Mouse (Mus musculus): ENCODE data around the gene Snx27. TPM values are rescaled to one million over a fixed set of nuclear protein-coding genes. Genes with fewer than 3 reads are reported as not detected.
A peak's percentile ranks its signal among the peaks of the same experiment; 100 is the strongest.

Gene Snx27
- polyA plus RNA-seq, 1 experiment from 2014 or later, result 41.6 TPM

- ATAC-seq (replicated peaks; ENCODE audit: insufficient number of reproducible peaks, low FRiP score, low TSS enrichment, low read depth) (no peak), DNase-seq (ENCODE audit: low spot score) (no peak)
- Histone ChIP-seq H3K36me3 (replicated peaks; ENCODE audit: control insufficient read depth, insufficient read depth, low read depth, low read length) (no peaks in the 10 kb centered on the region), H3K4me1 (ENCODE audit: control insufficient read depth, insufficient read depth, low read length) (no peaks in the 10 kb centered on the region; the same call in 1 of the 2 replicates), H3K4me3 (ENCODE audit: low read depth, low read length) (no peak overlapping the region), H3K4me2 (ENCODE audit: low read depth, low read length) (no peak overlapping the region), H3K9me3 (replicated peaks; ENCODE audit: control insufficient read depth, low read length) (no peaks in the 10 kb centered on the region), H3K9ac (replicated peaks; ENCODE audit: low read length) (no peak overlapping the region), H3K27me3 (ENCODE audit: control insufficient read depth, insufficient read depth, low read length) (no peaks in the 10 kb centered on the region), H3K27ac (replicated peaks; ENCODE audit: low read depth, low read length) (no peak overlapping the region)
- 53% methylated on average over 10 of the region's 10 CpGs for WGBS
Measured at GRCm38 (mm10) chr3:94473115-94473505, 109.4 kb downstream of the Snx27 start.

GRCm38 (mm10) chr3:94472447-94473114, 109.9 kb downstream of the Snx27 start:
- ATAC-seq (replicated peaks; ENCODE audit: insufficient number of reproducible peaks, low FRiP score, low TSS enrichment, low read depth) (peak; percentile 70), DNase-seq (ENCODE audit: low spot score) (peak; percentile 79)
- Histone ChIP-seq H3K27ac (replicated peaks; ENCODE audit: low read depth, low read length) (no peak overlapping the region), H3K9me3 (replicated peaks; ENCODE audit: control insufficient read depth, low read length) (no peaks in the 10 kb centered on the region), H3K4me2 (ENCODE audit: low read depth, low read length) (peak overlapping the region; percentile 32), H3K4me3 (ENCODE audit: low read depth, low read length) (no peak overlapping the region), H3K27me3 (ENCODE audit: control insufficient read depth, insufficient read depth, low read length) (no peaks in the 10 kb centered on the region), H3K36me3 (replicated peaks; ENCODE audit: control insufficient read depth, insufficient read depth, low read depth, low read length) (no peaks in the 10 kb centered on the region), H3K9ac (replicated peaks; ENCODE audit: low read length) (no peak overlapping the region), H3K4me1 (ENCODE audit: control insufficient read depth, insufficient read depth, low read length) (no peaks in the 10 kb centered on the region; the same call in 1 of the 2 replicates)
- 10% methylated on average over 28 of the region's 28 CpGs for WGBS

- 39% methylated on average over 3 of the region's 3 CpGs for WGBS
- H3K36me3 ChIP-seq (replicated peaks; ENCODE audit: control insufficient read depth, insufficient read depth, low read depth, low read length), result no peaks in the 10 kb centered on the region
- no peak overlapping the region for H3K27ac ChIP-seq (replicated peaks; ENCODE audit: low read depth, low read length)
- ATAC-seq (replicated peaks; ENCODE audit: insufficient number of reproducible peaks, low FRiP score, low TSS enrichment, low read depth) (no peak), DNase-seq (ENCODE audit: low spot score) (no peak)
- H3K9me3 ChIP-seq (replicated peaks; ENCODE audit: control insufficient read depth, low read length), result no peaks in the 10 kb centered on the region
- H3K27me3 ChIP-seq (ENCODE audit: control insufficient read depth, insufficient read depth, low read length), result no peaks in the 10 kb centered on the region
- no peaks in the 10 kb centered on the region; the same call in 1 of the 2 replicates for H3K4me1 ChIP-seq (ENCODE audit: control insufficient read depth, insufficient read depth, low read length)
- H3K4me2 ChIP-seq (ENCODE audit: low read depth, low read length), result no peak overlapping the region
- no peak overlapping the region for H3K4me3 ChIP-seq (ENCODE audit: low read depth, low read length)
- no peak overlapping the region for H3K9ac ChIP-seq (replicated peaks; ENCODE audit: low read length)
Measured at GRCm38 (mm10) chr3:94468931-94469330, 113.6 kb downstream of the Snx27 start.

- WGBS, result 57% methylated on average over 13 of the region's 13 CpGs
- no peak; the same call in 1 of the 2 replicates for ATAC-seq (replicated peaks; ENCODE audit: insufficient number of reproducible peaks, low FRiP score, low TSS enrichment, low read depth)
- Histone ChIP-seq H3K4me3 (ENCODE audit: low read depth, low read length) (no peak overlapping the region), H3K9ac (replicated peaks; ENCODE audit: low read length) (no peak overlapping the region), H3K27ac (replicated peaks; ENCODE audit: low read depth, low read length) (no peak overlapping the region), H3K36me3 (replicated peaks; ENCODE audit: control insufficient read depth, insufficient read depth, low read depth, low read length) (no peaks in the 10 kb centered on the region), H3K4me1 (ENCODE audit: control insufficient read depth, insufficient read depth, low read length) (no peaks in the 10 kb centered on the region), H3K27me3 (ENCODE audit: control insufficient read depth, insufficient read depth, low read length) (no peaks in the 10 kb centered on the region), H3K9me3 (replicated peaks; ENCODE audit: control insufficient read depth, low read length) (no peaks in the 10 kb centered on the region), H3K4me2 (ENCODE audit: low read depth, low read length) (no peak overlapping the region)
- no peak for DNase-seq (ENCODE audit: low spot score)
Measured at GRCm38 (mm10) chr3:94465632-94466430, 116.7 kb downstream of the Snx27 start.

- Histone ChIP-seq H3K4me2 (ENCODE audit: low read depth, low read length) (no peak overlapping the region), H3K4me1 (ENCODE audit: control insufficient read depth, insufficient read depth, low read length) (no peaks in the 10 kb centered on the region), H3K4me3 (ENCODE audit: low read depth, low read length) (no peak overlapping the region), H3K9me3 (replicated peaks; ENCODE audit: control insufficient read depth, low read length) (no peaks in the 10 kb centered on the region), H3K27ac (replicated peaks; ENCODE audit: low read depth, low read length) (no peak overlapping the region), H3K9ac (replicated peaks; ENCODE audit: low read length) (no peak overlapping the region), H3K36me3 (replicated peaks; ENCODE audit: control insufficient read depth, insufficient read depth, low read depth, low read length) (no peaks in the 10 kb centered on the region), H3K27me3 (ENCODE audit: control insufficient read depth, insufficient read depth, low read length) (no peaks in the 10 kb centered on the region)
- peak; percentile 60 for DNase-seq (ENCODE audit: low spot score)
- peak; percentile 62 for ATAC-seq (replicated peaks; ENCODE audit: insufficient number of reproducible peaks, low FRiP score, low TSS enrichment, low read depth)
- 52% methylated on average over 11 of the region's 11 CpGs for WGBS
Measured at GRCm38 (mm10) chr3:94463926-94464578, 118.5 kb downstream of the Snx27 start.

- DNase-seq (ENCODE audit: low spot score) (no peak), ATAC-seq (replicated peaks; ENCODE audit: insufficient number of reproducible peaks, low FRiP score, low TSS enrichment, low read depth) (no peak)
- Histone ChIP-seq H3K4me3 (ENCODE audit: low read depth, low read length) (no peak overlapping the region), H3K9me3 (replicated peaks; ENCODE audit: control insufficient read depth, low read length) (no peaks in the 10 kb centered on the region), H3K4me2 (ENCODE audit: low read depth, low read length) (no peak overlapping the region), H3K4me1 (ENCODE audit: control insufficient read depth, insufficient read depth, low read length) (no peaks in the 10 kb centered on the region), H3K27ac (replicated peaks; ENCODE audit: low read depth, low read length) (no peak overlapping the region), H3K27me3 (ENCODE audit: control insufficient read depth, insufficient read depth, low read length) (no peaks in the 10 kb centered on the region), H3K9ac (replicated peaks; ENCODE audit: low read length) (no peak overlapping the region), H3K36me3 (replicated peaks; ENCODE audit: control insufficient read depth, insufficient read depth, low read depth, low read length) (no peaks in the 10 kb centered on the region)
- 94% methylated on average over 2 of the region's 2 CpGs for WGBS
Measured at GRCm38 (mm10) chr3:94459834-94460233, 122.7 kb downstream of the Snx27 start.

GRCm38 (mm10) chr3:94457055-94457454, 125.5 kb downstream of the Snx27 start:
- no peaks in the 10 kb centered on the region for H3K27me3 ChIP-seq (ENCODE audit: control insufficient read depth, insufficient read depth, low read length)
- H3K9me3 ChIP-seq (replicated peaks; ENCODE audit: control insufficient read depth, low read length), result no peaks in the 10 kb centered on the region
- ATAC-seq (replicated peaks; ENCODE audit: insufficient number of reproducible peaks, low FRiP score, low TSS enrichment, low read depth) (no peak), DNase-seq (ENCODE audit: low spot score) (no peak)
- no peaks in the 10 kb centered on the region for H3K4me1 ChIP-seq (ENCODE audit: control insufficient read depth, insufficient read depth, low read length)
- H3K4me3 ChIP-seq (ENCODE audit: low read depth, low read length), result no peak overlapping the region
- no peak overlapping the region for H3K27ac ChIP-seq (replicated peaks; ENCODE audit: low read depth, low read length)
- H3K9ac ChIP-seq (replicated peaks; ENCODE audit: low read length), result no peak overlapping the region
- WGBS, result 73% methylated on average over 3 of the region's 3 CpGs
- no peak overlapping the region for H3K4me2 ChIP-seq (ENCODE audit: low read depth, low read length)
- H3K36me3 ChIP-seq (replicated peaks; ENCODE audit: control insufficient read depth, insufficient read depth, low read depth, low read length), result no peaks in the 10 kb centered on the region
